Mouse (Mus musculus): ENCODE data around the gene Ttc13. TPM values are rescaled to one million over a fixed set of nuclear protein-coding genes. Genes with fewer than 3 reads are reported as not detected.
A peak's percentile ranks its signal among the peaks of the same experiment; 100 is the strongest.

Gene Ttc13
- total and polyA plus RNA-seq, 3 experiments, result 34.0 to 39.1 TPM; not detected in 1

DNA sequence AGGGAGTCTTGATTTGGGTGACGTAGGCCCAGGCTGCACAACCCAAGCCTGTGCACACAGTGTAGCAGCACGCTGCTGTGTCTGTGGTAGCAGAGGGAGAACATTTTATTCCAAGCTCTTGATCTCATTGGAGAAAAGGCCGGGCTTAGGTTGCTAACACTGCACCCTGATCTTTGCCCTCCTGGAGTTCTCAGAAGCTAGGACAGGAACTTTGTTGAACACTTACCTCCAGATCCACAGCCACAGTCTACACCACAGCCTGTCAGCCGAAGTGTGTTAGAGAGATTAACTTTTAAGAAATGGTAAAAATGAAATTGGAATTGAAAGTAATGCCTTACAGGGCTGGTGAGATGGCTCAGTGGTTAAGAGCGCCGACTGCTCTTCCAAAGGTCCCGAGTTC, 2.5 kb upstream of the Ttc13 start:
- peaks cover 6 to 18% of the 10 kb centered on the region in 2 experiments for H3K4me1 ChIP-seq (ENCODE audit: control insufficient read depth in 1 of 2, insufficient read depth in 2 of 2, low read length in 2 of 2)
- H3K36me3 ChIP-seq (ENCODE audit: control insufficient read depth in 1 of 2, insufficient read depth in 2 of 2, low read length in 2 of 2), result peaks cover 3 to 14% of the 10 kb centered on the region in 2 experiments; a peak in 3 of 4 replicates
- no peak overlapping the region for H3K9ac ChIP-seq (ENCODE audit: control insufficient read depth, low read depth, low read length, poor library complexity, severe bottlenecking)
- TF ChIP-seq MXI1 (IDR thresholded peaks at IDR 0.05; ENCODE audit: low read depth, low read length) (no peak), SIN3A (IDR thresholded peaks at IDR 0.05; ENCODE audit: low read length) (no peak), JUND (IDR thresholded peaks at IDR 0.05; ENCODE audit: low read depth, low read length) (no peak), E2F4 (IDR thresholded peaks at IDR 0.05; ENCODE audit: borderline replicate concordance, low read depth, low read length) (no peak), EP300 (IDR thresholded peaks at IDR 0.05; ENCODE audit: low read depth in 1 of 2, low read length in 2 of 2) (no peak), BHLHE40 (IDR thresholded peaks at IDR 0.05; ENCODE audit: borderline replicate concordance, low read depth, low read length) (no peak), MEF2A (IDR thresholded peaks at IDR 0.05; ENCODE audit: extremely low read depth, insufficient replicate concordance, low read depth, low read length, poor library complexity, severe bottlenecking) (no peak), SMC3 (IDR thresholded peaks at IDR 0.05; ENCODE audit: low read depth, low read length) (no peak)
- H3K9me3 ChIP-seq (replicated peaks; ENCODE audit: insufficient read depth, low read length), result no peaks in the 10 kb centered on the region
- no peak overlapping the region for H3K27ac ChIP-seq (ENCODE audit: control insufficient read depth, low read depth, low read length)
- peaks cover 39% of the 10 kb centered on the region for H3K79me2 ChIP-seq (ENCODE audit: control insufficient read depth, insufficient read depth, low read length, poor library complexity)
- no peak overlapping the region for H3K4me3 ChIP-seq (ENCODE audit: control insufficient read depth in 1 of 2, insufficient read depth in 1 of 2, low read depth in 2 of 2, low read length in 2 of 2)
- no peaks in the 10 kb centered on the region for H3K27me3 ChIP-seq (ENCODE audit: control insufficient read depth in 1 of 2, insufficient read depth in 2 of 2, low read length in 2 of 2)
- no peak for DNase-seq (ENCODE audit: low read depth, low spot score)

GRCm38 (mm10) chr8:124720938-124721861, 583 bp downstream of the Ttc13 start:
- H3K36me3 ChIP-seq (ENCODE audit: control insufficient read depth in 1 of 2, insufficient read depth in 2 of 2, low read length in 2 of 2), result peaks cover 3 to 14% of the 10 kb centered on the region in 2 experiments; a peak in 3 of 4 replicates
- H3K9me3 ChIP-seq (replicated peaks; ENCODE audit: insufficient read depth, low read length), result no peaks in the 10 kb centered on the region
- H3K9ac ChIP-seq (ENCODE audit: control insufficient read depth, low read depth, low read length, poor library complexity, severe bottlenecking), result peak overlapping the region; percentile 91
- H3K79me2 ChIP-seq (ENCODE audit: control insufficient read depth, insufficient read depth, low read length, poor library complexity), result peaks cover 41% of the 10 kb centered on the region
- H3K4me1 ChIP-seq (ENCODE audit: control insufficient read depth in 1 of 2, insufficient read depth in 2 of 2, low read length in 2 of 2), result peaks cover 6 to 18% of the 10 kb centered on the region in 2 experiments
- H3K27me3 ChIP-seq (ENCODE audit: control insufficient read depth in 1 of 2, insufficient read depth in 2 of 2, low read length in 2 of 2), result no peaks in the 10 kb centered on the region
- peak overlapping the region; percentile 72 to 88 for H3K4me3 ChIP-seq (ENCODE audit: control insufficient read depth in 1 of 2, insufficient read depth in 1 of 2, low read depth in 2 of 2, low read length in 2 of 2)
- peak overlapping the region; percentile 29 for H3K27ac ChIP-seq (ENCODE audit: control insufficient read depth, low read depth, low read length)
- TF ChIP-seq SMC3 (IDR thresholded peaks at IDR 0.05; ENCODE audit: low read depth, low read length) (no peak), GABPA (IDR thresholded peaks at IDR 0.05; ENCODE audit: low read depth, low read length) (no peak), POLR2AphosphoS2 (IDR thresholded peaks at IDR 0.05; ENCODE audit: low read length) (0 out of 2 replicates have a peak, but pooled peaks have one; percentile 8), CHD1 (IDR thresholded peaks at IDR 0.05; ENCODE audit: low read depth, low read length) (no peak), CHD2 (IDR thresholded peaks at IDR 0.05; ENCODE audit: low read length) (no peak), JUND (IDR thresholded peaks at IDR 0.05; ENCODE audit: low read depth, low read length) (no peak), MYC (IDR thresholded peaks at IDR 0.05; ENCODE audit: low read depth, low read length) (0 out of 2 replicates have a peak, but pooled peaks have one; percentile 51), GATA1 (IDR thresholded peaks at IDR 0.05; ENCODE audit: low read depth, low read length) (peak; percentile 51; the same call in 1 of the 2 replicates), NELFE (IDR thresholded peaks at IDR 0.05; ENCODE audit: low read depth, low read length) (no peak; the same call in 1 of the 2 replicates), MAX (IDR thresholded peaks at IDR 0.05; ENCODE audit: low read length) (peak; percentile 70), MXI1 (IDR thresholded peaks at IDR 0.05; ENCODE audit: low read depth, low read length) (peak; percentile 76), USF2 (IDR thresholded peaks at IDR 0.05; ENCODE audit: borderline replicate concordance in 1 of 2, insufficient read depth in 1 of 2, low read depth in 1 of 2, low read length in 2 of 2) (no peak)
- peak; percentile 69 for DNase-seq (ENCODE audit: low read depth, low spot score)
